Mouse (Mus musculus) thymus, adult 2 months (tissue): ENCODE data around the gene Ttc6. TPM values are rescaled to one million over a fixed set of nuclear protein-coding genes. Genes with fewer than 3 reads are reported as not detected.

Experiments
- DNase-seq: peaks from one replicate; pipeline ENCODE4 v3.0.0; 2021
- H3K27ac ChIP-seq: fragments of 200-500 bp; 2 replicates; pipeline ENCODE4 v1.5.1; 2012; ENCODE audit warnings: low read length, control low read depth; ENCODE audit not compliant: control insufficient read depth, insufficient read depth
- H3K27me3 ChIP-seq: fragments of 200-500 bp; 2 replicates; pipeline ENCODE4 v1.6.1; 2012; ENCODE audit warnings: mild to moderate bottlenecking, low read length, moderate library complexity, mixed read lengths; ENCODE audit not compliant: control insufficient read depth, insufficient read depth
- H3K36me3 ChIP-seq: fragments of 200-500 bp; 2 replicates; pipeline ENCODE4 v1.6.1; 2012; ENCODE audit warnings: mild to moderate bottlenecking, low read length, moderate library complexity; ENCODE audit not compliant: control insufficient read depth, insufficient read depth
- H3K4me1 ChIP-seq: fragments of 200-500 bp; replicated peaks from 2 replicates; pipeline ENCODE4 v1.6.1; 2012; ENCODE audit warnings: low read length; ENCODE audit not compliant: control insufficient read depth, insufficient read depth
- H3K4me3 ChIP-seq: fragments of 200-500 bp; 2 replicates; pipeline ENCODE4 v1.5.1; 2012; ENCODE audit warnings: mild to moderate bottlenecking, low read length, control low read depth, moderate library complexity; ENCODE audit not compliant: control insufficient read depth, insufficient read depth
- CTCF ChIP-seq: fragments of 200-500 bp; IDR thresholded peaks from 2 replicates; pipeline ENCODE4 v1.5.1; 2012; ENCODE audit warnings: mild to moderate bottlenecking, control low read depth, low read length, moderate library complexity, borderline replicate concordance; ENCODE audit not compliant: control insufficient read depth, poor library complexity, insufficient read depth; ENCODE audit errors: extremely low read depth
- POLR2A ChIP-seq: fragments of 200-500 bp; IDR thresholded peaks from 2 replicates; pipeline ENCODE4 v1.6.1; 2012; ENCODE audit warnings: mild to moderate bottlenecking, low read length, control low read depth, moderate library complexity; ENCODE audit not compliant: control insufficient read depth, poor library complexity, insufficient read depth; ENCODE audit errors: extremely low read depth
- WGBS: fragments of 180-500 bp; shearing (Covaris S2); methylation state at CpG from one replicate; pipeline ENCODE4 v1.1.7; 2018; 5-methylcytosine and 5-hydroxymethylcytosine counted together
- polyA plus RNA-seq: library from polyadenylated mRNA; depleted of rRNA; stranded (reverse); fragments of >200 nt; gene quantifications from 2 replicates; pipeline ENCODE4 v1.2.3, GENCODE M21; 2012

Ttc6 gene
- polyA plus RNA-seq, 1 experiment: 0.12 TPM

- no peak for DNase-seq
- H3K36me3 ChIP-seq: no peaks in the 10 kb centered on the region
- H3K27ac ChIP-seq: no peak overlapping the region
- H3K4me3 ChIP-seq: no peak overlapping the region
- WGBS: 15% methylated on average over 81 of the region's 81 CpGs
- H3K4me1 ChIP-seq: no peaks in the 10 kb centered on the region
- peaks cover 3% of the 10 kb centered on the region; the same call in 1 of the 2 replicates for H3K27me3 ChIP-seq
- TF ChIP-seq CTCF: no peak; the same call in 1 of the 2 replicates
- TF ChIP-seq POLR2A: no peak
Observed at GRCm38 (mm10) chr12:57575931-57576628, 12.2 kb downstream of the Ttc6 start.

GRCm38 (mm10) chr12:57607624-57608023 lies 43.7 kb downstream of the Ttc6 start:
- no peak for DNase-seq
- TF ChIP-seq CTCF (no peak), POLR2A (no peak)
- H3K27ac ChIP-seq: no peak overlapping the region
- H3K4me3 ChIP-seq: no peak overlapping the region
- 91% methylated on average over 5 of the region's 5 CpGs for WGBS
- H3K27me3 ChIP-seq: no peaks in the 10 kb centered on the region
- H3K36me3 ChIP-seq: no peaks in the 10 kb centered on the region
- H3K4me1 ChIP-seq: no peaks in the 10 kb centered on the region

GRCm38 (mm10) chr12:57615137-57615536 lies 51.2 kb downstream of the Ttc6 start:
- Histone ChIP-seq H3K36me3 (no peaks in the 10 kb centered on the region), H3K27me3 (no peaks in the 10 kb centered on the region), H3K4me3 (no peak overlapping the region), H3K4me1 (no peaks in the 10 kb centered on the region), H3K27ac (no peak overlapping the region)
- TF ChIP-seq CTCF (no peak), POLR2A (no peak)
- 94% methylated on average over 4 of the region's 4 CpGs for WGBS
- DNase-seq: no peak

GRCm38 (mm10) chr12:57622030-57622429 lies 58.1 kb downstream of the Ttc6 start:
- Histone ChIP-seq H3K36me3 (no peaks in the 10 kb centered on the region), H3K4me3 (no peak overlapping the region), H3K27ac (no peak overlapping the region), H3K4me1 (no peaks in the 10 kb centered on the region), H3K27me3 (no peaks in the 10 kb centered on the region)
- WGBS: 81% methylated on average over 5 of the region's 5 CpGs
- TF ChIP-seq CTCF (no peak), POLR2A (no peak)
- no peak for DNase-seq

GRCm38 (mm10) chr12:57623264-57623663 lies 59.4 kb downstream of the Ttc6 start:
- WGBS: 88% methylated on average over 7 of the region's 7 CpGs
- Histone ChIP-seq H3K36me3 (no peaks in the 10 kb centered on the region), H3K4me1 (no peaks in the 10 kb centered on the region), H3K27me3 (no peaks in the 10 kb centered on the region), H3K4me3 (no peak overlapping the region), H3K27ac (no peak overlapping the region)
- no peak for DNase-seq
- no peak for TF ChIP-seq POLR2A
- TF ChIP-seq CTCF: no peak

GRCm38 (mm10) chr12:57624011-57624608 lies 60.2 kb downstream of the Ttc6 start:
- Histone ChIP-seq H3K27ac (no peak overlapping the region), H3K4me3 (no peak overlapping the region), H3K4me1 (no peaks in the 10 kb centered on the region), H3K27me3 (no peaks in the 10 kb centered on the region), H3K36me3 (no peaks in the 10 kb centered on the region)
- DNase-seq: no peak
- 55% methylated on average over 4 of the region's 4 CpGs for WGBS
- TF ChIP-seq CTCF (no peak), POLR2A (no peak)
